Comparison of ENCODE assay signal across 8 mouse cellular contexts in genomic region chr11:5953130-5953765, GRCm38 (mm10). TPM values are rescaled to one million over a fixed set of nuclear protein-coding genes. Genes with fewer than 3 reads are reported as not detected.
DNase-seq lines count a peak whose midpoint lies in the region; ATAC-seq and TF ChIP-seq lines count a peak whose summit lies in the region.

No protein-coding gene starts in this region.

- H3K9me3 ChIP-seq in hindbrain, postnatal 0 days (ENCODE audit: low read length), result no peaks in the 10 kb centered on the region
- no peaks in the 10 kb centered on the region for H3K9me3 ChIP-seq in hindbrain, embryonic 13.5 days

- no peak overlapping the region for H3K9ac ChIP-seq in hindbrain, postnatal 0 days (replicated peaks; ENCODE audit: low read length)
- no peak overlapping the region for H3K9ac ChIP-seq in hindbrain, embryonic 13.5 days

- ATAC-seq in hindbrain, postnatal 0 days, result no peak
- ATAC-seq in hindbrain, embryonic 13.5 days (ENCODE audit: low FRiP score), result no peak

- no peaks in the 10 kb centered on the region for H3K36me3 ChIP-seq in hindbrain, postnatal 0 days (ENCODE audit: insufficient read depth, low read length)
- no peaks in the 10 kb centered on the region for H3K36me3 ChIP-seq in hindbrain, embryonic 13.5 days

- H3K4me1 ChIP-seq in hindbrain, postnatal 0 days (ENCODE audit: insufficient read depth, low read length), result peaks cover 18% of the 10 kb centered on the region
- H3K4me1 ChIP-seq in hindbrain, embryonic 13.5 days (replicated peaks), result peaks cover 37% of the 10 kb centered on the region

- H3K27ac ChIP-seq in hindbrain, postnatal 0 days, result no peak overlapping the region
- H3K27ac ChIP-seq in hindbrain, embryonic 13.5 days, result no peak overlapping the region

- no peak overlapping the region for H3K4me3 ChIP-seq in hindbrain, postnatal 0 days (ENCODE audit: low read length)
- no peak overlapping the region for H3K4me3 ChIP-seq in hindbrain, embryonic 13.5 days

- TF ChIP-seq CTCF in hindbrain, postnatal 0 days (IDR thresholded peaks at IDR 0.05; ENCODE audit: low read depth), result peak; percentile 54

- peak; percentile 63 for DNase-seq in hindbrain, postnatal 0 days (ENCODE audit: low spot score)
- DNase-seq in B cell, adult 2 months, result peak; percentile 58 to 61
- peak; percentile 65 for DNase-seq in R1 (ENCODE audit: low read depth, low spot score)
- DNase-seq in heart, postnatal 10 days, result peak; percentile 29 to 49
- DNase-seq in spleen, postnatal 14 days (ENCODE audit: low spot score in 2 of 2), result no peak
- DNase-seq in left cerebral cortex, adult 18-20 months (ENCODE audit: low spot score in 2 of 2), result no peak
- DNase-seq in frontal cortex, postnatal 14 days (ENCODE audit: low spot score in 2 of 2), result no peak

- H3K27me3 ChIP-seq in hindbrain, postnatal 0 days (ENCODE audit: insufficient read depth, low read length), result no peaks in the 10 kb centered on the region
- H3K27me3 ChIP-seq in hindbrain, embryonic 13.5 days, result no peaks in the 10 kb centered on the region

- H3K4me2 ChIP-seq in hindbrain, postnatal 0 days (ENCODE audit: low read depth, low read length), result no peak overlapping the region
- H3K4me2 ChIP-seq in hindbrain, embryonic 13.5 days, result no peak overlapping the region

- 28% methylated on average over 8 of the region's 8 CpGs for WGBS in hindbrain, postnatal 0 days
- 26% methylated on average over 8 of the region's 8 CpGs for WGBS in hindbrain, embryonic 13.5 days

- intact Hi-C loops in heart, postnatal 10 days (cut with DNase I), result no loop called here

RNA-seq across cellular contexts. Expression of gene Ykt6, which starts 2.2 kb away (rescaled TPM):
- total RNA-seq in hindbrain, postnatal 0 days (2014; rRNA removed), result 130 TPM in 2 replicates
- polyA plus RNA-seq in hindbrain, postnatal 0 days (2015; fragmentation: Nextera tagmentation; extraction: Ambion mirVana), result 72.3 and 81.7 TPM in 2 replicates
- polyA plus RNA-seq in hindbrain, embryonic 13.5 days (2015; fragmentation: Nextera tagmentation; extraction: Ambion mirVana), result 76.0 and 78.1 TPM in 2 replicates
- 10 to 100 TPM; 85.7 to 97.5 TPM for total RNA-seq in heart, postnatal 10 days (2021)
- total RNA-seq in left cerebral cortex, adult 18-20 months (2021), result 10 to 100 TPM; 78.9 to 79.3 TPM

RNA-seq across cellular contexts. Expression of gene Gck, which starts 3.4 kb away (rescaled TPM):
- total RNA-seq in hindbrain, postnatal 0 days (2014; rRNA removed), result 3.2 and 9.1 TPM in 2 replicates
- 7.1 and 7.5 TPM in 2 replicates for polyA plus RNA-seq in hindbrain, postnatal 0 days (2015; fragmentation: Nextera tagmentation; extraction: Ambion mirVana)
- 4.2 and 6.1 TPM in 2 replicates for polyA plus RNA-seq in hindbrain, embryonic 13.5 days (2015; fragmentation: Nextera tagmentation; extraction: Ambion mirVana)
- total RNA-seq in heart, postnatal 10 days (2021), result 1 to 10 TPM in 1 of 2 experiments, under 1 TPM in 1; 0.40 to 1.5 TPM
- total RNA-seq in left cerebral cortex, adult 18-20 months (2021), result 1 to 10 TPM in 1 of 2 experiments, under 1 TPM in 1; 0.44 to 1.2 TPM

RNA-seq across cellular contexts. Expression of gene Myl7, which starts 54.7 kb away (rescaled TPM):
- total RNA-seq in hindbrain, postnatal 0 days (2014; rRNA removed), result 0.79 TPM in 1 of 2 replicates, not detected in the other
- polyA plus RNA-seq in hindbrain, postnatal 0 days (2015; fragmentation: Nextera tagmentation; extraction: Ambion mirVana), result not detected in 2 replicates
- polyA plus RNA-seq in hindbrain, embryonic 13.5 days (2015; fragmentation: Nextera tagmentation; extraction: Ambion mirVana), result 1.9 and 2.7 TPM in 2 replicates
- 100 to 1,000 TPM; 363 to 942 TPM for total RNA-seq in heart, postnatal 10 days (2021)
- not detected for total RNA-seq in left cerebral cortex, adult 18-20 months (2021)

Comparison
In these comparisons a context has a peak if more than half of its experiments do, and no peak if none do; other contexts are left out.
1. DNase-seq: peak in hindbrain, postnatal 0 days (single experiment), B cell, adult 2 months (2 of 2), R1 (single experiment) and heart, postnatal 10 days (2 of 2); none in spleen, postnatal 14 days (0 of 2), left cerebral cortex, adult 18-20 months (0 of 2) and frontal cortex, postnatal 14 days (0 of 2).
2. RNA of gene Myl7, which starts 54.7 kb away (total RNA-seq): 363 to 942 TPM in heart, postnatal 10 days; 0.79 TPM in hindbrain, postnatal 0 days and not detected in left cerebral cortex, adult 18-20 months; every median in the first group is over 100 times any median in the second.